Mouse (Mus musculus) myocyte (in vitro differentiated cells): Measurements from ENCODE around the gene Zyg11b. TPM values are rescaled to one million over a fixed set of nuclear protein-coding genes. Genes with fewer than 3 reads are reported as not detected.

Experiments used
- H3K27me3 ChIP-seq: one replicate; pipeline ENCODE4 v1.6.1; 2011; ENCODE audit not compliant: control insufficient read depth, insufficient read depth, insufficient read length
- H3K36me3 ChIP-seq: one replicate; pipeline ENCODE4 v1.6.1; 2011; ENCODE audit not compliant: control insufficient read depth, insufficient read depth
- H3K4me2 ChIP-seq: one replicate; pipeline ENCODE4 v1.6.1; 2011; ENCODE audit warnings: low read depth, control low read depth
- H3K4me3 ChIP-seq: one replicate; pipeline ENCODE4 v1.5.1; 2011; ENCODE audit warnings: mild to moderate bottlenecking, control low read depth, moderate library complexity
- H3K79me2 ChIP-seq: one replicate; pipeline ENCODE4 v1.6.1; 2011; ENCODE audit not compliant: control insufficient read depth, insufficient read depth
- H3ac ChIP-seq: one replicate; pipeline ENCODE4 v1.6.1; 2011; ENCODE audit not compliant: control insufficient read depth, insufficient read length
- CEBPB ChIP-seq: IDR thresholded peaks from 2 replicates; pipeline ENCODE4 v1.6.1; 2011; ENCODE audit warnings: mild to moderate bottlenecking, moderate library complexity; ENCODE audit not compliant: poor library complexity, insufficient read depth, severe bottlenecking
- E2F4 ChIP-seq: IDR thresholded peaks from one replicate; pipeline ENCODE4 v1.6.1; 2011; ENCODE audit warnings: mild to moderate bottlenecking, control low read depth, moderate library complexity; ENCODE audit not compliant: insufficient read depth
- MAX ChIP-seq: IDR thresholded peaks from one replicate; pipeline ENCODE4 v1.6.1; 2011; ENCODE audit warnings: low read depth, mild to moderate bottlenecking, control low read depth
- MYOD1 ChIP-seq, 3 experiments: IDR thresholded peaks; one replicate each; pipeline ENCODE4 v1.6.1; 2011; ENCODE audit warnings: control low read depth in 2 of 3, low read depth in 2 of 3, mild to moderate bottlenecking in 2 of 3, moderate library complexity in 1 of 3; ENCODE audit not compliant: insufficient read length in 2 of 3, control insufficient read depth in 1 of 3
- MYOG ChIP-seq, 3 experiments: IDR thresholded peaks; one replicate each; pipeline ENCODE4 v1.6.1; 2011; ENCODE audit warnings: control low read depth in 2 of 3, low read depth in 2 of 3, mild to moderate bottlenecking in 2 of 3; ENCODE audit not compliant: insufficient read length in 2 of 3, control insufficient read depth in 1 of 3, insufficient read depth in 1 of 3
- POLR2A ChIP-seq: IDR thresholded peaks from one replicate; pipeline ENCODE4 v1.6.1; 2011; ENCODE audit warnings: low read depth, mild to moderate bottlenecking, control low read depth, moderate library complexity; ENCODE audit not compliant: insufficient read length
- POLR2AphosphoS2 ChIP-seq: IDR thresholded peaks from one replicate; pipeline ENCODE4 v1.6.1; 2011; ENCODE audit warnings: low read depth, control low read depth; ENCODE audit not compliant: insufficient read length
- REST ChIP-seq: IDR thresholded peaks from one replicate; pipeline ENCODE4 v1.6.1; 2011; ENCODE audit warnings: mild to moderate bottlenecking, control low read depth, moderate library complexity; ENCODE audit not compliant: insufficient read depth, insufficient read length
- SRF ChIP-seq: IDR thresholded peaks from one replicate; pipeline ENCODE4 v1.6.1; 2011; ENCODE audit warnings: low read depth; ENCODE audit not compliant: control insufficient read depth, insufficient read length
- TCF12 ChIP-seq: IDR thresholded peaks from one replicate; pipeline ENCODE4 v1.6.1; 2011; ENCODE audit warnings: mild to moderate bottlenecking, control low read depth; ENCODE audit not compliant: poor library complexity, insufficient read depth, severe bottlenecking
- TCF3 ChIP-seq: IDR thresholded peaks from one replicate; pipeline ENCODE4 v1.6.1; 2011; ENCODE audit warnings: low read depth, control low read depth; ENCODE audit not compliant: insufficient read length
- USF1 ChIP-seq: IDR thresholded peaks from one replicate; pipeline ENCODE4 v1.6.1; 2011; ENCODE audit warnings: low read depth, mild to moderate bottlenecking, control low read depth, moderate library complexity
- polyA plus RNA-seq: library from polyadenylated mRNA; unstranded; fragments of >200 nt; fragmentation: generic; extraction: Trizol; gene quantifications from one replicate; pipeline ENCODE4 v1.2.1, GENCODE M21; 2012; ENCODE audit warnings: missing spikeins

Gene Zyg11b
- polyA plus RNA-seq, 1 experiment: 12.8 TPM

GRCm38 (mm10) chr4:108222507-108222906, 78.4 kb downstream of the Zyg11b start:
- Histone ChIP-seq H3K27me3 (peaks cover 6% of the 10 kb centered on the region), H3K4me2 (no peak overlapping the region), H3K79me2 (no peaks in the 10 kb centered on the region), H3K4me3 (no peak overlapping the region), H3K36me3 (no peaks in the 10 kb centered on the region), H3ac (no peak overlapping the region)
- TF ChIP-seq REST: no peak
- TF ChIP-seq MYOG (IDR thresholded peaks at IDR 0.05; ENCODE audit: control insufficient read depth in 1 of 3, insufficient read depth in 1 of 3, insufficient read length in 2 of 3, low read depth in 2 of 3): no peak
- TF ChIP-seq MAX: no peak
- TF ChIP-seq POLR2AphosphoS2: no peak
- TF ChIP-seq MYOD1 (IDR thresholded peaks at IDR 0.05; ENCODE audit: control insufficient read depth in 1 of 3, insufficient read length in 2 of 3, low read depth in 2 of 3): no peak
- no peak for TF ChIP-seq TCF3
- TF ChIP-seq POLR2A: no peak
- no peak for TF ChIP-seq TCF12

GRCm38 (mm10) chr4:108219019-108219418, 81.9 kb downstream of the Zyg11b start:
- no peaks in the 10 kb centered on the region for H3K36me3 ChIP-seq
- H3K4me2 ChIP-seq: no peak overlapping the region

GRCm38 (mm10) chr4:108217332-108218179, 83.3 kb downstream of the Zyg11b start, which contains the start of gene Zyg11a:
Gene Zyg11a (minus strand): TSS chr4:108218048.
- no peak within 1 kb of the TSS for H3K4me3 ChIP-seq
- H3K79me2 ChIP-seq: no peaks in the 10 kb centered on the region
- H3K36me3 ChIP-seq: no peaks in the 10 kb centered on the region
- peaks cover 8% of the 10 kb centered on the region for H3K27me3 ChIP-seq
- TF ChIP-seq REST: no peak
- H3K4me2 ChIP-seq: no peak within 1 kb of the TSS
- no peak within 1 kb of the TSS for H3ac ChIP-seq

More at GRCm38 (mm10) chr4:108219019-108219418, 81.9 kb downstream of the Zyg11b start:
- no peaks in the 10 kb centered on the region for H3K79me2 ChIP-seq
- H3ac ChIP-seq: no peak overlapping the region
- no peak overlapping the region for H3K4me3 ChIP-seq
- TF ChIP-seq REST (no peak), MYOD1 (IDR thresholded peaks at IDR 0.05; ENCODE audit: control insufficient read depth in 1 of 3, insufficient read length in 2 of 3, low read depth in 2 of 3) (no peak), USF1 (no peak), POLR2A (no peak), CEBPB (no peak), TCF12 (no peak), MYOG (IDR thresholded peaks at IDR 0.05; ENCODE audit: control insufficient read depth in 1 of 3, insufficient read depth in 1 of 3, insufficient read length in 2 of 3, low read depth in 2 of 3) (no peak), TCF3 (no peak), MAX (no peak), POLR2AphosphoS2 (no peak), E2F4 (no peak), SRF (no peak)
- H3K27me3 ChIP-seq: peaks cover 8% of the 10 kb centered on the region

DNA sequence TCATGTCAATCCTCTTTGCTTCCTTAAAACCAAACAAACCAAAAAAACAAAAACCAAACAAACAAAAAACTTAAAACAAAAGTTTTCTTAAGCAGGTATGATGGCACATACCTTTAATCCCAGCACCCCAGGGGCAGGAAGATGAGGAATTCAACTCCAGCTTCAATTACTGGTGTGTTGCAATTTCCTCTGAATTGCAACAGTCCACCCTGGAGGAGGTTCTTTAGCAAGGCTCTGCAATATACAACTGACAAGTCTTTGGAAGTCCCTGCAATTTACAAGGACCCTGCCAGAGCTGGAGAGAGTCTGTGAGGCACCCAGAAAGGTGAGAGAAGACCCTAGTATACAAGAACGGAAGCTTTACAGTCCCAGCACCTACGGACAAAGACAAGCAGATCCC, 87.9 kb downstream of the Zyg11b start:
- Histone ChIP-seq H3ac (no peak overlapping the region), H3K36me3 (no peaks in the 10 kb centered on the region), H3K4me2 (no peak overlapping the region), H3K79me2 (no peaks in the 10 kb centered on the region), H3K27me3 (peaks cover 20% of the 10 kb centered on the region), H3K4me3 (no peak overlapping the region)
- no peak for TF ChIP-seq POLR2A
- no peak for TF ChIP-seq MAX
- no peak for TF ChIP-seq SRF
- no peak for TF ChIP-seq E2F4
- TF ChIP-seq POLR2AphosphoS2: no peak
- no peak for TF ChIP-seq REST

- Histone ChIP-seq H3K4me2 (no peak overlapping the region), H3K4me3 (no peak overlapping the region), H3ac (no peak overlapping the region), H3K27me3 (peaks cover 33% of the 10 kb centered on the region), H3K79me2 (no peaks in the 10 kb centered on the region), H3K36me3 (no peaks in the 10 kb centered on the region)
- TF ChIP-seq POLR2A (no peak), USF1 (no peak), E2F4 (no peak), TCF12 (no peak)
These were observed 96.3 kb downstream of the Zyg11b start for GRCm38 (mm10) chr4:108204629-108205028.
